Mouse (Mus musculus) CD4-positive, CD25-positive, alpha-beta regulatory T cell, adult 2 months (primary cell): Measurements from ENCODE around the gene Stk17b.
A peak's percentile ranks its signal among the peaks of the same experiment; 100 is the strongest.
"Not testable (repeated sequence)": the region's sequence is repeated elsewhere in the genome, so short reads cannot be mapped to it uniquely, and the experiment has no call there.

Experiments
- DNase-seq: peaks from one replicate; pipeline ENCODE4 v3.0.0-alpha.2; 2012; ENCODE audit warnings: low read depth, low spot score

Gene Stk17b

GRCm38 (mm10) chr1:53728489-53729225 is 56.4 kb downstream of the Stk17b start:
- no peak for DNase-seq

GRCm38 (mm10) chr1:53726883-53727282 is 58.1 kb downstream of the Stk17b start:
- no peak for DNase-seq

GRCm38 (mm10) chr1:53721353-53721752 is 63.7 kb downstream of the Stk17b start:
- DNase-seq = no peak

GRCm38 (mm10) chr1:53720601-53721351 is 64.2 kb downstream of the Stk17b start:
- DNase-seq = no peak

- DNase-seq = no peak
Observed at GRCm38 (mm10) chr1:53715966-53716515, 69.0 kb downstream of the Stk17b start.

- peak; percentile 83 for DNase-seq
Observed at GRCm38 (mm10) chr1:53715446-53715845, 69.6 kb downstream of the Stk17b start.

- not testable (repeated sequence) for DNase-seq
Observed at GRCm38 (mm10) chr1:53713383-53713782, 71.6 kb downstream of the Stk17b start.

GRCm38 (mm10) chr1:53711069-53711468 is 74.0 kb downstream of the Stk17b start:
- DNase-seq = no peak

GRCm38 (mm10) chr1:53709602-53710001 is 75.4 kb downstream of the Stk17b start:
- not testable (repeated sequence) for DNase-seq

GRCm38 (mm10) chr1:53706431-53707361 is 78.3 kb downstream of the Stk17b start, which contains the start of gene Dnah7a:
TSS of gene Dnah7a (minus strand) at chr1:53706784.
- peak; percentile 72 for DNase-seq
